1 mouse cellular context compared by ENCODE assay signal in the genomic region with DNA sequence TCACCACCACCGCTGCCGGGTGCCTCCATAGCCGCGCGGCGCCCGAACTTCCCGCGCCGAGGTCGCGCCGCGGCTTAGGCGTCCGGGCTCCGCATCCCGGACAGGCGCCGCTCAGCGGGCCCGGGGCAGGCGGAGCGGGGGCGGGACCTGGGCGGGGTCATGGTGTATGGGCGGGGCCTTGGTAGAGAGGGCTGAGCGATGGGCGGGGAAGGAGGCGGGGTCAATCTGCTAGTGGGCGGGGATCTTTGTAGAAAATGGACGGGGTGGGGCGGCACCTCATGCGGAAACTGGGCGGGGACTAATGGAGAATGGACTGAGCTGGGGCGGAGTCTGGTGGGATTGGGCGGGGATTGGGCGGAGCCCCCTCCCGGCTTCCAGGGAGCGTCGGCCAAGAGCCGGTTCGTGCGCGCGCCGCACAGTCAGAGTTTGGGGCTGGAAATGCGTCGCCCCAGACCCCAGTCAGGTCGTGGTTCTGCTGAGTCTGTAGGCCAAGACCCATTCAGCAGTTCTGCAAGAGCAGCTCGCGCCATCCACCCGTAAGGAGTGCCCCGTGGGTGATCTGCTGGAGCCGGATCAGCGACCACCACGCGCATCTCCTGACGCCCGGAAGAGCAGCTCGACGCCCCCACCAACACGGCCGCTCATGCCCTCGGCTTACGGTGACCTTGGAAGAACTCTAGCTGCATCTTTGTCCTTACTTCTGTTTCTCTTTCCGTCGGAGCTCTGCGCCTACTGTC.
TF ChIP-seq lines count a peak whose summit lies in the region.

Gene Prex1 (minus strand): TSS at position 143 of the 737 bp plus-strand sequence.

TF ChIP-seq in CH12.LX, 34 proteins besides CTCF, POLR2A, EP300 and RAD21 (continued from another document):
- TF ChIP-seq UBTF (IDR thresholded peaks at IDR 0.05; ENCODE audit: low read depth, low read length): no peak
- no peak for TF ChIP-seq IRF4 (IDR thresholded peaks at IDR 0.05; ENCODE audit: low read depth, low read length)
- peak; percentile 12; the same call in 1 of the 2 replicates for TF ChIP-seq SMC3 (IDR thresholded peaks at IDR 0.05; ENCODE audit: low read depth, low read length)
- TF ChIP-seq NELFE (IDR thresholded peaks at IDR 0.05; ENCODE audit: low read depth, low read length): no peak; the same call in 1 of the 2 replicates
- no peak for TF ChIP-seq CHD1 (IDR thresholded peaks at IDR 0.05; ENCODE audit: low read depth, low read length)
- TF ChIP-seq GABPA (IDR thresholded peaks at IDR 0.05; ENCODE audit: insufficient replicate concordance, low read depth, low read length): no peak
- no peak for TF ChIP-seq TCF12 (IDR thresholded peaks at IDR 0.05; ENCODE audit: low read depth, low read length)
- no peak for TF ChIP-seq E2F4 (IDR thresholded peaks at IDR 0.05; ENCODE audit: insufficient replicate concordance, low read depth, low read length)
- TF ChIP-seq JUND (conservative IDR thresholded peaks at IDR 0.05; ENCODE audit: low read depth, low read length): no peak
- no peak for TF ChIP-seq MEF2A (IDR thresholded peaks at IDR 0.05; ENCODE audit: borderline replicate concordance, low read depth, low read length)
- TF ChIP-seq ZC3H11A (IDR thresholded peaks at IDR 0.05; ENCODE audit: low read depth, low read length): no peak
- TF ChIP-seq USF2 (conservative IDR thresholded peaks at IDR 0.05; ENCODE audit: low read depth, low read length): no peak
- no peak for TF ChIP-seq KAT2A (IDR thresholded peaks at IDR 0.05; ENCODE audit: insufficient replicate concordance, low read length)
- TF ChIP-seq HCFC1 (IDR thresholded peaks at IDR 0.05; ENCODE audit: low read depth, low read length): no peak
TF ChIP-seq in CH12.LX: peak in this region for 6.
